Mouse (Mus musculus) brain, embryonic 14.5 days (tissue): ENCODE results near the gene Aldh16a1.

Source experiments
- CTCF ChIP-seq: fragments of 200-500 bp; IDR thresholded peaks from 2 replicates; pipeline ENCODE4 v1.5.1; 2012; ENCODE audit warnings: inconsistent platforms, mild to moderate bottlenecking, moderate library complexity, borderline replicate concordance; ENCODE audit not compliant: insufficient read depth, insufficient read length; ENCODE audit errors: extremely low read depth
- POLR2A ChIP-seq: fragments of 200-500 bp; IDR thresholded peaks from 2 replicates; pipeline ENCODE4 v1.6.1; 2012; ENCODE audit warnings: mild to moderate bottlenecking, inconsistent platforms, borderline replicate concordance; ENCODE audit not compliant: poor library complexity, insufficient read depth, insufficient read length, severe bottlenecking; ENCODE audit errors: extremely low read depth

GRCm38 (mm10) chr7:45163735-45164490 lies 9.5 kb upstream of the Aldh16a1 start, which contains the start of gene Slc17a7:
- TF ChIP-seq CTCF: no peak
- TF ChIP-seq POLR2A: no peak
